ENCODE assay signal across 9 mouse cellular contexts in genomic region chr7:30279536-30279935, GRCm38 (mm10). TPM values are rescaled to one million over a fixed set of nuclear protein-coding genes. Genes with fewer than 3 reads are reported as not detected.
DNase-seq lines count a peak whose midpoint lies in the region; ATAC-seq and TF ChIP-seq lines count a peak whose summit lies in the region.
"Had no signal": no experiment of that assay in that cellular context is flagged by ENCODE, and none has a peak within 500 bp of the region (broad histone marks: within the 10 kb centered on the region; RNA-seq: fewer than 3 reads in every experiment).

No protein-coding gene starts in this region.

- no peak for ATAC-seq in activated CD4-positive, CD25-positive, alpha-beta regulatory T cell, adult 4 months

- no peak for DNase-seq in cerebellum, adult 2 months
- no peak for DNase-seq in cerebellum, adult 9-10 months
- peak; percentile 3 for DNase-seq in thymus, postnatal 0 days (ENCODE audit: low spot score)
- DNase-seq in thymus, postnatal 10 days (ENCODE audit: low spot score in 2 of 2), result no peak
- DNase-seq in liver, adult 2 months (ENCODE audit: extremely low read depth, low read depth, low spot score), result no peak
- no peak for DNase-seq in gastrocnemius, postnatal 25 days
- DNase-seq in frontal cortex, postnatal 14 days (ENCODE audit: low spot score in 2 of 2), result no peak

- 1% methylated on average over 6 of the region's 6 CpGs for whole genome bisulfite sequencing in cerebellum, adult 2 months
- under 1% methylated on average over 6 of the region's 6 CpGs for WGBS in liver, adult 2 months

- no peaks in the 10 kb centered on the region for H3K79me2 ChIP-seq in liver, adult 2 months (ENCODE audit: control insufficient read depth, insufficient read depth, low read length)

- H3K27ac ChIP-seq in cerebellum, adult 2 months (ENCODE audit: insufficient read depth, low read length), result no peak overlapping the region
- no peak overlapping the region for H3K27ac ChIP-seq in liver, adult 2 months (replicated peaks; ENCODE audit: insufficient read depth, low read depth, low read length)

- H3K36me3 ChIP-seq in liver, adult 2 months (ENCODE audit: control insufficient read depth, insufficient read depth, low read length), result no peaks in the 10 kb centered on the region

- no peak for TF ChIP-seq POLR2A in cerebellum, adult 2 months (IDR thresholded peaks at IDR 0.05; ENCODE audit: borderline replicate concordance, insufficient read depth, low read length)
- TF ChIP-seq POLR2A in liver, adult 2 months (IDR thresholded peaks at IDR 0.05; ENCODE audit: extremely low read depth, insufficient read depth, low read length), result no peak

- H3K9ac ChIP-seq in liver, adult 2 months (ENCODE audit: low read depth, low read length), result no peak overlapping the region

- H3K4me1 ChIP-seq in cerebellum, adult 2 months (ENCODE audit: control insufficient read depth, insufficient read depth, low read length), result no peaks in the 10 kb centered on the region
- H3K4me1 ChIP-seq in liver, adult 2 months (ENCODE audit: control insufficient read depth, insufficient read depth, low read length), result no peaks in the 10 kb centered on the region

- peak overlapping the region; percentile 79 for H3K4me3 ChIP-seq in cerebellum, adult 2 months (replicated peaks; ENCODE audit: insufficient read depth, low read depth, low read length)
- H3K4me3 ChIP-seq in liver, adult 2 months (ENCODE audit: insufficient read depth, low read depth, low read length), result peak overlapping the region; percentile 63; the same call in 1 of the 2 replicates

- TF ChIP-seq CTCF in cerebellum, adult 2 months (IDR thresholded peaks at IDR 0.05; ENCODE audit: borderline replicate concordance, insufficient read depth, low read depth, low read length), result no peak
- no peak for TF ChIP-seq CTCF in liver, adult 2 months (IDR thresholded peaks at IDR 0.05; ENCODE audit: low read depth, low read length)

- no peaks in the 10 kb centered on the region for H3K27me3 ChIP-seq in cerebellum, adult 2 months (ENCODE audit: control insufficient read depth, insufficient read depth, low read length)
- no peaks in the 10 kb centered on the region for H3K27me3 ChIP-seq in liver, adult 2 months (ENCODE audit: control insufficient read depth, insufficient read depth, low read length)

RNA-seq across cellular contexts. Expression of gene Thap8, which starts 0.4 kb away (rescaled TPM):
- 0.16 TPM in 1 of 2 replicates, not detected in the other for polyA plus RNA-seq in cerebellum, adult 2 months (2012; rRNA removed)
- polyA plus RNA-seq in thymus, postnatal 0 days (2015; fragmentation: Nextera tagmentation; extraction: Ambion mirVana), result 0.19 and 0.23 TPM in 2 replicates
- total RNA-seq in liver, adult 2 months (2014; rRNA removed), result not detected in 2 replicates
- polyA plus RNA-seq in liver, adult 2 months (2012; rRNA removed), result not detected in 2 replicates
- under 1 TPM in 1 of 2 experiments, not detected in 1; 0.20 TPM for total RNA-seq in gastrocnemius, postnatal 25 days (2021)
- polyA plus RNA-seq in activated CD4-positive, CD25-positive, alpha-beta regulatory T cell, adult 4 months (2017; shearing (Covaris generic)), result under 1 TPM; 0.33 to 0.48 TPM
- polyA plus RNA-seq: large intestine, adult 2 months had no signal

RNA-seq across cellular contexts. Expression of gene Wdr62, which starts 0.7 kb away (rescaled TPM):
- 3.8 and 4.6 TPM in 2 replicates for polyA plus RNA-seq in cerebellum, adult 2 months (2012; rRNA removed)
- polyA plus RNA-seq in thymus, postnatal 0 days (2015; fragmentation: Nextera tagmentation; extraction: Ambion mirVana), result 6.4 and 7.8 TPM in 2 replicates
- total RNA-seq in liver, adult 2 months (2014; rRNA removed), result 0.55 and 0.81 TPM in 2 replicates
- polyA plus RNA-seq in liver, adult 2 months (2012; rRNA removed), result 4.8 and 5.9 TPM in 2 replicates
- 1 to 10 TPM; 1.8 to 3.8 TPM for total RNA-seq in gastrocnemius, postnatal 25 days (2021)
- polyA plus RNA-seq in activated CD4-positive, CD25-positive, alpha-beta regulatory T cell, adult 4 months (2017; shearing (Covaris generic)), result 1 to 10 TPM; 2.9 TPM

RNA-seq across cellular contexts. Expression of gene Clip3, which starts 12.0 kb away (rescaled TPM):
- 726 and 810 TPM in 2 replicates for polyA plus RNA-seq in cerebellum, adult 2 months (2012; rRNA removed)
- polyA plus RNA-seq in thymus, postnatal 0 days (2015; fragmentation: Nextera tagmentation; extraction: Ambion mirVana), result 1.2 and 1.9 TPM in 2 replicates
- 0.18 and 0.54 TPM in 2 replicates for total RNA-seq in liver, adult 2 months (2014; rRNA removed)
- polyA plus RNA-seq in liver, adult 2 months (2012; rRNA removed), result 0.24 and 0.80 TPM in 2 replicates
- 10 to 100 TPM in 1 of 2 experiments, 1 to 10 TPM in 1; 4.2 to 10.6 TPM for total RNA-seq in gastrocnemius, postnatal 25 days (2021)
- polyA plus RNA-seq in activated CD4-positive, CD25-positive, alpha-beta regulatory T cell, adult 4 months (2017; shearing (Covaris generic)), result 1 to 10 TPM; 3.8 to 5.2 TPM

RNA-seq across cellular contexts. Expression of gene Alkbh6, which starts 29.0 kb away (rescaled TPM):
- polyA plus RNA-seq in cerebellum, adult 2 months (2012; rRNA removed), result 197 and 214 TPM in 2 replicates
- polyA plus RNA-seq in thymus, postnatal 0 days (2015; fragmentation: Nextera tagmentation; extraction: Ambion mirVana), result 71.3 and 71.8 TPM in 2 replicates
- 15.0 and 16.8 TPM in 2 replicates for total RNA-seq in liver, adult 2 months (2014; rRNA removed)
- 38.7 and 51.4 TPM in 2 replicates for polyA plus RNA-seq in liver, adult 2 months (2012; rRNA removed)
- total RNA-seq in gastrocnemius, postnatal 25 days (2021), result 10 to 100 TPM; 18.6 to 18.8 TPM
- polyA plus RNA-seq in activated CD4-positive, CD25-positive, alpha-beta regulatory T cell, adult 4 months (2017; shearing (Covaris generic)), result 100 to 1,000 TPM; 121 to 130 TPM

RNA-seq across cellular contexts. Expression of gene Syne4, which starts 35.1 kb away (rescaled TPM):
- 63.4 and 63.8 TPM in 2 replicates for polyA plus RNA-seq in cerebellum, adult 2 months (2012; rRNA removed)
- 7.6 and 9.5 TPM in 2 replicates for polyA plus RNA-seq in thymus, postnatal 0 days (2015; fragmentation: Nextera tagmentation; extraction: Ambion mirVana)
- total RNA-seq in liver, adult 2 months (2014; rRNA removed), result 1.7 and 3.5 TPM in 2 replicates
- 2.2 and 4.9 TPM in 2 replicates for polyA plus RNA-seq in liver, adult 2 months (2012; rRNA removed)
- total RNA-seq in gastrocnemius, postnatal 25 days (2021), result 1 to 10 TPM; 1.2 to 1.4 TPM
- 1 to 10 TPM; 2.9 to 6.4 TPM for polyA plus RNA-seq in activated CD4-positive, CD25-positive, alpha-beta regulatory T cell, adult 4 months (2017; shearing (Covaris generic))

Comparison
In these comparisons a context has a peak if more than half of its experiments do, and no peak if none do; other contexts are left out.
1. RNA of gene Clip3, which starts 12.0 kb away (polyA plus RNA-seq): 726 to 810 TPM in cerebellum, adult 2 months; 3.8 to 5.2 TPM in activated CD4-positive, CD25-positive, alpha-beta regulatory T cell, adult 4 months, 1.2 to 1.9 TPM in thymus, postnatal 0 days and 0.24 to 0.80 TPM in liver, adult 2 months; every median in the first group is over 100 times any median in the second.